Mouse (Mus musculus) left cerebral cortex, postnatal 36 days (tissue): ENCODE results near the gene Mov10. TPM values are rescaled to one million over a fixed set of nuclear protein-coding genes. Genes with fewer than 3 reads are reported as not detected.
"Not testable (repeated sequence)": the region's sequence is repeated elsewhere in the genome, so short reads cannot be mapped to it uniquely, and the experiment has no call there.

Experiments
- DNase-seq, 2 experiments: peaks; one replicate each; pipeline ENCODE4 v3.0.0; 2021 to 2022; ENCODE audit warnings: low spot score in 2 of 2, mixed read lengths in 1 of 2
- intact Hi-C: fragments of 180-260 bp; cut with DNase I; formaldehyde crosslinking; loops from one replicate; pipeline ENCODE4 v1.15.1; 2025
- total RNA-seq, 2 experiments: library from RNA; stranded (reverse); gene quantifications; 2 replicates each; pipeline ENCODE4 v1.2.3; 2021

The Mov10 gene
- total RNA-seq, 2 experiments from 2014 or later, result 4.9 to 14.3 TPM

GRCm38 (mm10) chr3:104788075-104788474, 30.3 kb downstream of the Mov10 start, which contains the start of gene Rhoc:
Gene Rhoc (plus strand): TSS chr3:104788375.
- no peak for DNase-seq
- intact Hi-C loops, result loop anchor here (1.0 to 5.0 kb wide), 2 partner anchors 76 to 184 kb away; partner anchors contain the start of genes Capza1 and St7l

- no peak for DNase-seq
- intact Hi-C loops, result loop anchor here (5.0 kb wide), 1 partner anchor 187 kb away; no protein-coding TSS in a partner anchor
Observed at GRCm38 (mm10) chr3:104785284-104785683, 33.1 kb downstream of the Mov10 start.

- DNase-seq, result no peak
- intact Hi-C loops, result no loop called here
Observed at GRCm38 (mm10) chr3:104783971-104784500, 34.3 kb downstream of the Mov10 start.

GRCm38 (mm10) chr3:104782061-104782681, 36.2 kb downstream of the Mov10 start:
- intact Hi-C loops, result no loop called here
- no peak for DNase-seq

GRCm38 (mm10) chr3:104781471-104781903, 36.9 kb downstream of the Mov10 start, which contains the start of gene Fam19a3:
Gene Fam19a3 (minus strand): TSS chr3:104781840.
- DNase-seq, result no peak
- intact Hi-C loops, result loop anchor here (2.0 kb wide), 1 partner anchor 67 kb away; no protein-coding TSS in a partner anchor

GRCm38 (mm10) chr3:104780561-104781420, 37.6 kb downstream of the Mov10 start, which contains the start of gene Ppm1j:
Gene Ppm1j (plus strand): TSS chr3:104781056.
- DNase-seq, result no peak
- intact Hi-C loops, result loop anchor here (2.0 kb wide), 1 partner anchor 66 kb away; no protein-coding TSS in a partner anchor

GRCm38 (mm10) chr3:104779949-104780348, 38.4 kb downstream of the Mov10 start:
- intact Hi-C loops, result loop anchor here (2.0 kb wide), 1 partner anchor 65 kb away; no protein-coding TSS in a partner anchor
- no peak for DNase-seq

GRCm38 (mm10) chr3:104777342-104777741, 41.0 kb downstream of the Mov10 start:
- intact Hi-C loops, result no loop called here

GRCm38 (mm10) chr3:104773301-104773700, 45.1 kb downstream of the Mov10 start:
- intact Hi-C loops, result loop anchor here (5.0 kb wide), 1 partner anchor 284 kb away; no protein-coding TSS in a partner anchor
- no peak for DNase-seq

More at GRCm38 (mm10) chr3:104777342-104777741, 41.0 kb downstream of the Mov10 start:
- DNase-seq, result no peak

- intact Hi-C loops, result loop anchor here (5.0 kb wide), 1 partner anchor 286 kb away; no protein-coding TSS in a partner anchor
Observed at GRCm38 (mm10) chr3:104771460-104771859, 46.9 kb downstream of the Mov10 start.

GRCm38 (mm10) chr3:104770918-104771317, 47.4 kb downstream of the Mov10 start:
- DNase-seq, result no peak
- intact Hi-C loops, result loop anchor here (5.0 kb wide), 1 partner anchor 286 kb away; no protein-coding TSS in a partner anchor

More at GRCm38 (mm10) chr3:104771460-104771859, 46.9 kb downstream of the Mov10 start:
- DNase-seq, result no peak

- intact Hi-C loops, result loop anchor here (5.0 kb wide), 1 partner anchor 287 kb away; no protein-coding TSS in a partner anchor
- DNase-seq, result no peak
Observed at GRCm38 (mm10) chr3:104770035-104770434, 48.3 kb downstream of the Mov10 start.

GRCm38 (mm10) chr3:104769135-104769534, 49.2 kb downstream of the Mov10 start:
- intact Hi-C loops, result no loop called here
- DNase-seq, result no peak

GRCm38 (mm10) chr3:104767716-104768115, 50.6 kb downstream of the Mov10 start:
- no peak for DNase-seq
- intact Hi-C loops, result no loop called here

- intact Hi-C loops, result no loop called here
- no peak for DNase-seq
Observed at GRCm38 (mm10) chr3:104767141-104767540, 51.2 kb downstream of the Mov10 start.

GRCm38 (mm10) chr3:104765021-104765420, 53.3 kb downstream of the Mov10 start:
- intact Hi-C loops, result no loop called here

GRCm38 (mm10) chr3:104762103-104762863, 56.1 kb downstream of the Mov10 start:
- intact Hi-C loops, DNase-seq: not testable (repeated sequence)

More at GRCm38 (mm10) chr3:104765021-104765420, 53.3 kb downstream of the Mov10 start:
- no peak for DNase-seq

GRCm38 (mm10) chr3:104758869-104759268, 59.5 kb downstream of the Mov10 start:
- intact Hi-C loops, result no loop called here
- DNase-seq, result no peak

- intact Hi-C loops, result no loop called here
- DNase-seq, result peak; percentile 35 to 41
Observed at GRCm38 (mm10) chr3:104758406-104758805, 60.0 kb downstream of the Mov10 start.
